Mouse (Mus musculus): ENCODE measurements around the gene Prrt3.

DNA sequence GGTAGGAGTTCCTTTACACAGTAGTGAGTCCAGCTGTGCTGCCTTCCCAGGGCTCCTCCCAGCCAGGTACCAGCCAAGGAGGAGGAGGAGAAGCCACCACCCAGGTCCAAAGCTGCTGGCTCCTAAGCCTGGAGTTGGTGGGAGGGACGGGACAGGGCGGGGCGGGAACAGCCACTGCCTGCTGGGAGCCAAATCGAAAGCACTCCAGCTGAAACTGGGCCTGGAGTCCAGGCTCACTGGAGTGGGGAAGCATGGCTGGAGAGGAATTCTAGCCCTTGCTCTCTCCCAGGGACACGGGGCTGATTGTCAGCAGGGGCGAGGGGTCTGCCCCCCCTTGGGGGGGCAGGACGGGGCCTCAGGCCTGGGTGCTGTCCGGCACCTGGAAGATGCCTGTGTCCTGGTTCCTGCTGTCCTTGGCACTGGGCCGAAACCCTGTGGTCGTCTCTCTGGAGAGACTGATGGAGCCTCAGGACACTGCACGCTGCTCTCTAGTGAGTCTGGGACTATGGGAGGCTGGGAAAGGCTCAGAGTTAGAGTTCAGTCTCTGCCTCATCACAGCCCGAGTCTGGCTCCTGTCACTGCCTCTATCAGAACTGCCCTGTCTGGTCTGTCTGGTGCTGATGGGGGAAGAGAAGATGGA is 30.3 kb downstream of the Prrt3 start, which contains the start of gene Il17rc:
- no peak for TF ChIP-seq POLR2A (IDR thresholded peaks at IDR 0.05; ENCODE audit: control insufficient read depth, low read depth, low read length)
- no peak for TF ChIP-seq CTCF (IDR thresholded peaks at IDR 0.05; ENCODE audit: control insufficient read depth, insufficient read depth, insufficient replicate concordance, low read depth, low read length)

Data from testis, adult 2 months (tissue).